Mouse (Mus musculus): ENCODE data around the gene Slc41a3.

Slc41a3 gene

DNA sequence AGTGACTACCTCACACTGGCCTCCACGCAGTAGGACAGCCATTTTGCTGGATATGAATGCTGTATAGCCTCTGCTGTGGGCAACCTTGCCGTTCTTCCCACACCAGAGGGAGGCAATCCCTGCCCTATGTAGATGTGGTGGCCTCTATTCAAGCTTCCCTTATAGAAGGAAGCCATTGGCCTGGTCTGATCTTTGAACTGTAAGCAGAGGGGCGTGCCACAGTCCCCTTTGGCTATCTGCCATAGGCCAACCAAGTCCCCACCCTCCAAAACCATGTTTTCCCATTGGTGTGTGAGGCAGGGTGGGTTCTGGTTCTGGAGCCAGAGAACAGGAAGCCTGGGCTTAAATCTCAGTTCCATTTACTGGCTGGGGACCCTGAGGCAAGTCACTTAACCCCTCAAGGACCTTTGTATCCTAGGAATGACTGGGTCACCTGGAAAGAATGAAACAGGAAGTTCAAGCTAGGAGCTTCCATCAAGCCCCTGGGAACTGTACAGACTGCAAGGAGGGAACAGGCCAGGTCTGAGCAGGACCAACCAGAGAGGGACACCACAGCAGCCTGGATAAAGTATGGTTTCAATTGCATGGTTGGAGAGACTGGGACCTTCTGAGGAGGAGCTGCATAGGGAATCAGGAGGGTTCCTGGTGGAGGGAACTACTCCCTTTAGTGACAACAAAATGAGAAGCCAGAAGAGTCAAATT, 79.5 kb downstream of the Slc41a3 start:
- no peak for DNase-seq (ENCODE audit: low spot score)

DNA sequence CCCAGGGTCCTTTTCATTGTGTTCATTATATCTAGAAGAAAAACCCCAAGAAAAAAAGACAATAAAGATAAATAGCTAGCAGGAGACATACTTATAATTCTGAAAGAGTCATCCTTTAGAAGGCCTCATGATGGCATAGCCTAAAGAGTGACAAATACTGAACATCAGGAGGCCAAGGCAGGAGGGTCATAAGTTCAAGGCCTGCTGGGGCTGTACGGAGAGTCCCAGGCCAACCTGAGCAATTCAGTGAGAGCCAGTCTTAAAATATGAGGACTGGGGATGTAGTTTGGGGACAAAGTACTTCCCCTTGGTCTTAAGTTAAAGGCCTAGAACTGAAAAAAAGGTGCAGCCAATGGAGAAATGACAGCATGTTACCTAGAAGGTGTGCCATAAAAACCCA, 82.3 kb downstream of the Slc41a3 start:
- no peak for DNase-seq (ENCODE audit: low spot score)

DNA sequence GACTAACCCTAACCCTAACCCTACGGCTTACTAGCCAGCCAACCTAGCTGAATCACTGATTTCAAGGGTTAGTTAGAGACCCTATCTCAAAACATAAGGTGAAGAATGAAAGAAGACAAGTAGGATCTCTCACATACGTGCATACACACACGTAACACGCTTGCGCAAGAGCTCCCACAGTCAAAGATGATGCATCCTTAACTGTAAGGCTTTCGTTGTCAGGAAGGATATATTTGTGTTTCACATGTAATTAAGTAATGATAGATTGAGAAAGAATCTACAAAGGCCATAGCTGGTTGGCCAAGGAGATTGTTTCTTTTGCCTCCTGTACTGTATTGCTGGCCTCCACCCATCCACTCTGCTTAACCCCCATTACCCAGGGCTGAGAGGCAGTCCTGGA, 83.5 kb downstream of the Slc41a3 start:
- no peak for DNase-seq (ENCODE audit: low spot score)

DNA sequence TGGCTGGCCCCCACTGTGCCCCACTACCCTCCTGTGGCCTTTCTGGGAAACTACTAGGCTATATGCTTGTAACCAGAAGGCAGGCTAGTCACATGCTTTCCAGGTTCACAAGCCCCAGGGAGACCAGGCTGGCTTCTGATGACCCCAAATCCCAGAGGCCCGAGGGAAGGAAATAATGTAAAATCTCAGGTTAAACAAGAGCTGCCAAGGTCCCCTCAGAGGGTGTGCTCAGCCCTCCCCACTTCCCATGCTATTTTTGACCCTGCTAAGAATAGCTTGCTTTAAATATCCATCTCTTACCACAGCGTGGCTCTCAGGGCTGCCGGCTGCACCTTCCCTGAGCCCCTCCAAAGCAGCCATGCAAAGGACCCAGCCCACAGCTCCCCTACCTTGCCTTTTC, 84.2 kb downstream of the Slc41a3 start:
- DNase-seq (ENCODE audit: low spot score), result no peak

DNA sequence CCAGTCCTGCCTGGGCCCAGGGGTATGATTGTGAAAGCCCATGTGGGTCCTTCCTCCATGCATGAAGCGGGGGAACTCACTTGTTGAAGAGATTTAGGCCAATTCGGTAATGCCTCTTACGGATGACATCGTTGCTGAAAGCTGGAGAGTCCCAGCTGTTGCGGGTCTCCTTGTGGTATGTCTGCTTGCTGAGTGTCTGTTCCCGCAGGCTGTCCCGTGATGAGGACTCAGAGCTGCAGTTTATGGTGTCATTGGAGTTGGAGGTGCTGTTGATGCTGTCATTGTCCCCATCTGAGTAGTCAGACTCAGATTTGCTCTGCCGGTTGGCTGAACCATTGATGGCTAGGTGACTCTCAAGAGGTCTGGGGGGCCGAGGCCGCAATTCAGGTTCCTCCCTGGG, 85.0 kb downstream of the Slc41a3 start:
- DNase-seq (ENCODE audit: low spot score), result no peak

DNA sequence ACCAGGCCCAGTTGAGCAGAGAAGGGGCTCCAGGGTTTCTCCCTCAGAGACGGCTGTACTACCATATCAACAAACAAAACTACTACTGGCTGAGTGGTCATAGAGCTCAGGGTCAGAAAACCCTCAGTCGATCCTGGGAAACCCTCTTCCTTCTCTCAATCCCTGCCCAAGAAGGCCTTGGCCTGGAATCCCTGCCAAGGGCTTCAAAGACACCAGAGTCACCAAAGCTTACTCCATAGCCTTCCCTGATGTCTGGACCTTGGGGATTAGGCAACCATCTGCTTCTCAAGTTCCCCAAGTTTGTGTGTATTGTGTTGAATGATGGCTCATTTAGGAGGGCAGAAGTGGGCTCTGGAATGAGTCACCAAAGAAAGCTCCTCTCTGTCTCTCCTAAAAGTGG, 87.4 kb downstream of the Slc41a3 start:
- DNase-seq (ENCODE audit: low spot score), result no peak

DNA sequence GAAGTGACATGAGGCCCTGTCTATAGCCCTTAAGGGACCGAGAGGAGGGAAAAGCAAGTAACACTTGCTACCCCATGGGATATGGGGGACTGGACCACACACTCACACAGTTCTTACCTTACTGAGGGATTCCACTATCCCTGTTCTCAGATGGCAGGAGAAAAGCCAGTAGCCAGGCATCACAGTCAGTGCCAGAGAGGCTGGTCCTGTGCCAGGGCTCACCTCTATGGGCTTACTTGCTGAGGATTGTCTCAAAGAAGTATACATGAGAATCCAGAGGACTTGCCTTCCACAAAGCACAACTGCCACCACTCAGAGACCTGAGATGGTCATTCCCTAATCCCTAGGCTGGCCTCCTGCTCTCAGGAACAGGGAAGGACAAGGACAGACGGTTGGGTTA, 87.9 kb downstream of the Slc41a3 start:
- no peak for DNase-seq (ENCODE audit: low spot score)

DNA sequence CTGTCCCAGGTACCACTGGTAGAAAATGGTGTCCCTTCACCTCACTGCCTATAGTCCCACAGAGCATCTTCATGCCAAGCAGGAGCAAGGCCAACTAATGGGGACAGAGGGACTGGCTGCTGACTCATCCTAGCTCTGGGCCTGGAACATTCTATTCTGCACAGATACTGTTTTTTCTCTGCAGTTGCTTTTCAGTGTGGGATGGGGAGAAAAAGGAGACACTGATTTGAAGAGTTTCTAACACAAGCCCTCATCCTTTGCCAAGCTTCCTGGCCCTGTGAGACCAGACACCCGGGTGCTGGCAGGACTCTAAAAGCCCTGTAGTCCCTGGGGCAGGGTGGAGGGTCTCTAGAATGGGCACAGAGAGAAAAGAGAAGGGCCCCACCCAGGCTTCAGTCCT, 91.2 kb downstream of the Slc41a3 start:
- DNase-seq (ENCODE audit: low spot score), result no peak

Measured in ovary, postnatal 14 days (tissue).